Mouse (Mus musculus): Measurements from ENCODE around the gene Tbxas1. TPM values are rescaled to one million over a fixed set of nuclear protein-coding genes. Genes with fewer than 3 reads are reported as not detected.

The Tbxas1 gene
- polyA plus RNA-seq, 1 experiment from 2014 or later = 3.4 TPM

DNA sequence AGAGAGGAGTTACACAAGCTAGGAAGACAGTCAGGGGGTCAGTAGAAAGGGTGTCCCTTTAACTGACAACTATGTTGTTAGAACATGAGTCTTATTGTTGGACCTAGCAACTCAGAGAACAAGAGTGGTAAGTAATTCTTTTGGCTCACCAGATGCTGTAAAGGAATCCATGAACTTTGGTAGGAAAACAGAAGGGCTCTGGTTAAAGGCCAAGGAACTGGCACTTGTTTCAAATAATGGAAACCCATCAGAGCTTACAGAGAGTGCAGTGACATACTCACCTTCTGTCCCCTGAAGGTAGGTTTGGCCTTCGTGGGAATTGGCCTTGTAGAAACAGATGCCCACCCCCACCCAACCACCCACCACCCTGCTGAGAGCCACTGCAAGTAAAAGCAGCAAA is 97.6 kb downstream of the Tbxas1 start:
- Histone ChIP-seq H3K9me3 (no peaks in the 10 kb centered on the region), H3K36me3 (no peaks in the 10 kb centered on the region), H3K4me1 (no peaks in the 10 kb centered on the region), H3K4me3 (no peak overlapping the region), H3K4me2 (no peak overlapping the region), H3K27ac (no peak overlapping the region), H3K9ac (no peak overlapping the region), H3K27me3 (no peaks in the 10 kb centered on the region)
- 44% methylated on average over 1 of the region's 1 CpGs for WGBS
- no peak for ATAC-seq (ENCODE audit: borderline replicate concordance, extremely low read depth, low FRiP score, low TSS enrichment)

DNA sequence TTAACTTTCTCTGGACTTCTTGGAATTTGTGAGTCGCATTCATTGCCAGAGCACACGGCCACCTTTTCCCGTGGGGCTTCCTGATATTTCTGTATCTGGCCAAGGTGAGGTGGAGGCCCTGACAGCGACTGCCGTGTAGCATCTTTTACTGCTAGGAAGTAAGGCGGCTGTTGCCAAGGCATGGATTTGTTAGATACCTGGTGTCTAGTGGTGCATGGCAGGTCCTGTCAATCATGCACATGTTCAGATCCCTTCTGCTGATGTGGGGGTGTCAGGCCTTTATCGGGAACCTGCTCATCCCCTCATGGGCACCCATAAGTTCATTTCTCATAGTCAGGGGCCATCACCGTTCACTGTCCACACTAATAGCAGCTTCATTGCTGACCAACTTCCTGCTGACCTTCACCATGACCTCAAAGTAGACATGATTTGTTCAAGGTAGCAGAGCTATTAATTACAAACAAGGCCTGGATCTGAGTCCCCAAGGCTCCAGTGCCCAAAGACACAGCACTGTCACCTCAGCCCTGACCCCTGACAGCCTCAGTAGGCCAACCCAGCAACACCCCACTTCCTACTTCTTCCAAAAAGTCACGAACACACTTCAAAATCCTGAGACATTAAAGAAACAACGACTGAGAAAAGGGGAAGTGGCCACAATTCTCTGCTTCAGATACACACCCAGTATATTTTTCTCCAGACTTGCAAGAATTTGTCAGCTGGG is 98.4 kb downstream of the Tbxas1 start:
- H3K36me3 ChIP-seq = no peaks in the 10 kb centered on the region
- H3K9ac ChIP-seq = no peak overlapping the region
- 81% methylated on average over 10 of the region's 10 CpGs for WGBS
- no peak overlapping the region for H3K4me3 ChIP-seq
- H3K4me2 ChIP-seq = no peak overlapping the region
- H3K27me3 ChIP-seq = no peaks in the 10 kb centered on the region
- no peaks in the 10 kb centered on the region for H3K4me1 ChIP-seq
- ATAC-seq (ENCODE audit: borderline replicate concordance, extremely low read depth, low FRiP score, low TSS enrichment) = no peak
- H3K9me3 ChIP-seq = no peaks in the 10 kb centered on the region
- H3K27ac ChIP-seq = no peak overlapping the region

GRCm38 (mm10) chr6:38974162-38974525 is 98.9 kb downstream of the Tbxas1 start:
- H3K4me3 ChIP-seq = no peak overlapping the region
- H3K27ac ChIP-seq = no peak overlapping the region
- H3K36me3 ChIP-seq = no peaks in the 10 kb centered on the region
- 71% methylated on average over 1 of the region's 1 CpGs for WGBS
- no peak overlapping the region for H3K4me2 ChIP-seq
- no peak overlapping the region for H3K9ac ChIP-seq
- no peaks in the 10 kb centered on the region for H3K4me1 ChIP-seq
- no peak for ATAC-seq (ENCODE audit: borderline replicate concordance, extremely low read depth, low FRiP score, low TSS enrichment)
- no peaks in the 10 kb centered on the region for H3K9me3 ChIP-seq
- no peaks in the 10 kb centered on the region for H3K27me3 ChIP-seq

GRCm38 (mm10) chr6:38974536-38975268 is 99.5 kb downstream of the Tbxas1 start:
- WGBS = 89% methylated on average over 8 of the region's 8 CpGs
- no peak for ATAC-seq (ENCODE audit: borderline replicate concordance, extremely low read depth, low FRiP score, low TSS enrichment)
- H3K27ac ChIP-seq = no peak overlapping the region

GRCm38 (mm10) chr6:38975866-38976265 is 100.7 kb downstream of the Tbxas1 start:
- H3K27ac ChIP-seq = no peak overlapping the region
- no peak overlapping the region for H3K4me2 ChIP-seq
- no peaks in the 10 kb centered on the region for H3K36me3 ChIP-seq
- no peaks in the 10 kb centered on the region for H3K9me3 ChIP-seq
- no peak for ATAC-seq (ENCODE audit: borderline replicate concordance, extremely low read depth, low FRiP score, low TSS enrichment)
- H3K4me3 ChIP-seq = no peak overlapping the region
- no peaks in the 10 kb centered on the region for H3K27me3 ChIP-seq
- H3K4me1 ChIP-seq = 0 out of 2 replicates have a peak, but pooled peaks cover 2% of the 10 kb centered on the region
- 78% methylated on average over 4 of the region's 4 CpGs for WGBS
- H3K9ac ChIP-seq = no peak overlapping the region

More at GRCm38 (mm10) chr6:38974536-38975268, 99.5 kb downstream of the Tbxas1 start:
- H3K9ac ChIP-seq = no peak overlapping the region
- H3K4me2 ChIP-seq = no peak overlapping the region
- H3K4me3 ChIP-seq = no peak overlapping the region
- H3K4me1 ChIP-seq = no peaks in the 10 kb centered on the region
- H3K9me3 ChIP-seq = no peaks in the 10 kb centered on the region
- no peaks in the 10 kb centered on the region for H3K36me3 ChIP-seq
- H3K27me3 ChIP-seq = no peaks in the 10 kb centered on the region

- H3K4me3 ChIP-seq = no peak overlapping the region
- no peaks in the 10 kb centered on the region for H3K9me3 ChIP-seq
- H3K36me3 ChIP-seq = no peaks in the 10 kb centered on the region
- H3K4me2 ChIP-seq = no peak overlapping the region
- no peak for ATAC-seq (ENCODE audit: borderline replicate concordance, extremely low read depth, low FRiP score, low TSS enrichment)
- no peak overlapping the region for H3K27ac ChIP-seq
- no peaks in the 10 kb centered on the region for H3K27me3 ChIP-seq
- no peak overlapping the region for H3K9ac ChIP-seq
- 0 out of 2 replicates have a peak, but pooled peaks cover 2% of the 10 kb centered on the region for H3K4me1 ChIP-seq
- 66% methylated on average over 2 of the region's 2 CpGs for WGBS
Observed at GRCm38 (mm10) chr6:38976355-38976754, 101.2 kb downstream of the Tbxas1 start.

DNA sequence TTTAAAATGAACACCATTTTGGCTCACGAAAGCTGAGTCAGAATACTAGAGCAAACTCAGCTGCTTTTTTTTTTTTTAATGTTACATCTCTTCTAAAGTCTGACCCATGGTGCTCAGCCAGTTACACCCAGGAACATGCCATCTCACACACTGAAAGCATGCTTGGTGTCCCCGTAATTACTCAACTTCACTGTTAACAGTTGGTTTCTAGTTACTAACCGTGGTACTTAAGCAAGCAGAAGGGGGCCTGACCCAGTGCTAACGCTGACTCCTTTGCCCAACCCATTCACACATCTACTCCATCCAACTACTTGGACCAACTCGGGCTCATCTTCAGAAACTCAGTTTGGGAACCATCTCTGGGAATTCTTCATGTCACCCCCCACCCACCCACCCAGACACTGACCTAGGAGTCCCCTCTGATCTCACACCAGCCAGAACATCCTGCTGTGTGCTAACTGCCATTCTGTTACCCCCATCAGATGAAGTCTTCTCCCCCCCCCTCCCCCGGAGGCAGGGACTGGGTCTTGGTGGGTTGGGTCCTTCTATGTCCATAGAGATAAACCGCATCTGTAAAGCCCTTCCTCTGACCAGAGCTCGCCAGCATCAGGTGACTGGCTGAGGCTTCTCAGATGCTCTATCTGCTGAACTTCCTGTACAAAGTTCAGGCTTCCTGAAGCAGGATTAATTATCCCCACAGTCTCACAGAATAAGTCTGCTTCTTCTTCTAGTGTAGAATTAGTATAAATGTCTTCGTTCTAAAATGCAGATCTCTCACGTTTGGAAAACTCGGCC is 105.9 kb downstream of the Tbxas1 start:
- no peak overlapping the region for H3K9ac ChIP-seq
- no peaks in the 10 kb centered on the region for H3K9me3 ChIP-seq
- H3K4me3 ChIP-seq = no peak overlapping the region
- WGBS = 63% methylated on average over 11 of the region's 11 CpGs
- ATAC-seq (ENCODE audit: borderline replicate concordance, extremely low read depth, low FRiP score, low TSS enrichment) = no peak
- no peaks in the 10 kb centered on the region for H3K27me3 ChIP-seq
- 0 out of 2 replicates have a peak, but pooled peaks cover 2% of the 10 kb centered on the region for H3K4me1 ChIP-seq
- H3K36me3 ChIP-seq = no peaks in the 10 kb centered on the region
- H3K4me2 ChIP-seq = no peak overlapping the region
- H3K27ac ChIP-seq = no peak overlapping the region

GRCm38 (mm10) chr6:38982071-38982470 is 106.9 kb downstream of the Tbxas1 start:
- Histone ChIP-seq H3K9ac (no peak overlapping the region), H3K9me3 (no peaks in the 10 kb centered on the region), H3K4me3 (no peak overlapping the region), H3K27ac (no peak overlapping the region), H3K36me3 (no peaks in the 10 kb centered on the region), H3K4me2 (no peak overlapping the region), H3K27me3 (no peaks in the 10 kb centered on the region), H3K4me1 (0 out of 2 replicates have a peak, but pooled peaks cover 2% of the 10 kb centered on the region)
- 87% methylated on average over 8 of the region's 8 CpGs for WGBS
- ATAC-seq (ENCODE audit: borderline replicate concordance, extremely low read depth, low FRiP score, low TSS enrichment) = no peak

- H3K4me3 ChIP-seq = no peak overlapping the region
- H3K4me1 ChIP-seq = 0 out of 2 replicates have a peak, but pooled peaks cover 2% of the 10 kb centered on the region
- H3K4me2 ChIP-seq = no peak overlapping the region
- H3K36me3 ChIP-seq = no peaks in the 10 kb centered on the region
- no peak overlapping the region for H3K9ac ChIP-seq
- WGBS = 51% methylated on average over 4 of the region's 4 CpGs
- H3K9me3 ChIP-seq = no peaks in the 10 kb centered on the region
- no peaks in the 10 kb centered on the region for H3K27me3 ChIP-seq
- no peak for ATAC-seq (ENCODE audit: borderline replicate concordance, extremely low read depth, low FRiP score, low TSS enrichment)
- no peak overlapping the region for H3K27ac ChIP-seq
Observed at GRCm38 (mm10) chr6:38982656-38983055, 107.5 kb downstream of the Tbxas1 start.

GRCm38 (mm10) chr6:38983060-38983459 is 107.9 kb downstream of the Tbxas1 start:
- ATAC-seq (ENCODE audit: borderline replicate concordance, extremely low read depth, low FRiP score, low TSS enrichment) = no peak

GRCm38 (mm10) chr6:38984626-38985025 is 109.4 kb downstream of the Tbxas1 start:
- Histone ChIP-seq H3K27me3 (no peaks in the 10 kb centered on the region), H3K4me2 (no peak overlapping the region), H3K9ac (no peak overlapping the region), H3K4me1 (0 out of 2 replicates have a peak, but pooled peaks cover 2% of the 10 kb centered on the region), H3K9me3 (no peaks in the 10 kb centered on the region), H3K4me3 (no peak overlapping the region), H3K27ac (no peak overlapping the region), H3K36me3 (no peaks in the 10 kb centered on the region)
- no peak for ATAC-seq (ENCODE audit: borderline replicate concordance, extremely low read depth, low FRiP score, low TSS enrichment)
- 88% methylated on average over 2 of the region's 2 CpGs for WGBS

More at GRCm38 (mm10) chr6:38983060-38983459, 107.9 kb downstream of the Tbxas1 start:
- H3K4me2 ChIP-seq = no peak overlapping the region
- no peak overlapping the region for H3K4me3 ChIP-seq
- H3K27ac ChIP-seq = no peak overlapping the region
- H3K27me3 ChIP-seq = no peaks in the 10 kb centered on the region
- 0 out of 2 replicates have a peak, but pooled peaks cover 2% of the 10 kb centered on the region for H3K4me1 ChIP-seq
- WGBS = 37% methylated on average over 7 of the region's 7 CpGs
- H3K9ac ChIP-seq = no peak overlapping the region
- no peaks in the 10 kb centered on the region for H3K9me3 ChIP-seq
- no peaks in the 10 kb centered on the region for H3K36me3 ChIP-seq
